Mouse (Mus musculus): ENCODE results near the gene Pikfyve.
"Not testable (repeated sequence)": the region's sequence is repeated elsewhere in the genome, so short reads cannot be mapped to it uniquely, and the experiment has no call there.

Gene Pikfyve

GRCm38 (mm10) chr1:65185524-65186205, 818 bp upstream of the Pikfyve start:
- DNase-seq: no peak

GRCm38 (mm10) chr1:65187074-65187430, 569 bp downstream of the Pikfyve start:
- DNase-seq: no peak

- no peak for DNase-seq
These were observed 3.7 kb downstream of the Pikfyve start for GRCm38 (mm10) chr1:65190172-65190571.

GRCm38 (mm10) chr1:65193226-65193625, 6.7 kb downstream of the Pikfyve start:
- no peak for DNase-seq

GRCm38 (mm10) chr1:65198425-65198824, 11.9 kb downstream of the Pikfyve start:
- no peak for DNase-seq

GRCm38 (mm10) chr1:65198861-65199260, 12.4 kb downstream of the Pikfyve start:
- DNase-seq: no peak

- no peak for DNase-seq
These were observed 17.8 kb downstream of the Pikfyve start for GRCm38 (mm10) chr1:65204299-65204698.

GRCm38 (mm10) chr1:65213214-65213613, 26.7 kb downstream of the Pikfyve start:
- no peak for DNase-seq

GRCm38 (mm10) chr1:65217567-65217966, 31.1 kb downstream of the Pikfyve start:
- no peak for DNase-seq

- no peak for DNase-seq
These were observed 31.5 kb downstream of the Pikfyve start for GRCm38 (mm10) chr1:65217972-65218371.

- DNase-seq: no peak
These were observed 37.2 kb downstream of the Pikfyve start for GRCm38 (mm10) chr1:65223654-65224053.

- no peak for DNase-seq
These were observed 41.2 kb downstream of the Pikfyve start for GRCm38 (mm10) chr1:65227681-65228080.

GRCm38 (mm10) chr1:65229768-65230167, 43.3 kb downstream of the Pikfyve start:
- not testable (repeated sequence) for DNase-seq

GRCm38 (mm10) chr1:65230566-65230965, 44.1 kb downstream of the Pikfyve start:
- DNase-seq: no peak

GRCm38 (mm10) chr1:65237712-65238111, 51.2 kb downstream of the Pikfyve start:
- no peak for DNase-seq

- no peak for DNase-seq
These were observed 59.2 kb downstream of the Pikfyve start for GRCm38 (mm10) chr1:65245637-65246036.

GRCm38 (mm10) chr1:65280461-65280860, 94.0 kb downstream of the Pikfyve start:
- DNase-seq: no peak

- DNase-seq: no peak
These were observed 95.3 kb downstream of the Pikfyve start, which contains the start of gene Pth2r for GRCm38 (mm10) chr1:65281756-65282155. Gene Pth2r (plus strand): TSS chr1:65282056.

- DNase-seq: peak; percentile 11
These were observed 96.3 kb downstream of the Pikfyve start for GRCm38 (mm10) chr1:65282766-65283165.

GRCm38 (mm10) chr1:65308476-65308875, 122.0 kb downstream of the Pikfyve start:
- no peak for DNase-seq

- no peak for DNase-seq
These were observed 124.9 kb downstream of the Pikfyve start for GRCm38 (mm10) chr1:65311214-65311933.

- DNase-seq: no peak
These were observed 125.6 kb downstream of the Pikfyve start for GRCm38 (mm10) chr1:65312118-65312517.

GRCm38 (mm10) chr1:65312896-65313295, 126.4 kb downstream of the Pikfyve start:
- no peak for DNase-seq
